Mouse (Mus musculus): ENCODE results near the gene Mecom.

GRCm38 (mm10) chr3:30424036-30424435 lies 123.8 kb downstream of the Mecom start:
- TF ChIP-seq POLR2A (IDR thresholded peaks at IDR 0.05; ENCODE audit: borderline replicate concordance, extremely low read depth, insufficient read depth, insufficient read length, poor library complexity, severe bottlenecking) (no peak), CTCF (IDR thresholded peaks at IDR 0.05; ENCODE audit: borderline replicate concordance, extremely low read depth, insufficient read depth, insufficient read length) (no peak)

Measured in brain, embryonic 14.5 days (tissue).